Mouse (Mus musculus) liver, adult 2 months (tissue): Measurements from ENCODE around the gene Ecsit.

Experiments
- CTCF ChIP-seq: fragments of 200-500 bp; IDR thresholded peaks from 2 replicates; pipeline ENCODE4 v1.5.1; 2011; ENCODE audit warnings: low read depth, low read length, control low read depth
- POLR2A ChIP-seq: fragments of 200-500 bp; IDR thresholded peaks from 2 replicates; pipeline ENCODE4 v1.6.1; 2011; ENCODE audit warnings: low read length, control low read depth; ENCODE audit not compliant: insufficient read depth; ENCODE audit errors: extremely low read depth

GRCm38 (mm10) chr9:22089986-22090385 is 4.7 kb upstream of the Ecsit start:
- no peak for TF ChIP-seq POLR2A
- no peak for TF ChIP-seq CTCF
